Mouse (Mus musculus) c-Kit-positive CD71-positive TER-119-positive erythroid progenitor cells, embryonic 14.5 days (primary cell): ENCODE results near the gene Rnf149.
"Not testable (repeated sequence)": the region's sequence is repeated elsewhere in the genome, so short reads cannot be mapped to it uniquely, and the experiment has no call there.

Experiments used
- DNase-seq: peaks from one replicate; pipeline ENCODE4 v3.0.0-alpha.2; 2013; ENCODE audit warnings: low spot score

The Rnf149 gene

GRCm38 (mm10) chr1:39577253-39577705 is at the start of gene Rnf149:
Gene Rnf149 (minus strand): TSS chr1:39577405.
- peak; percentile 76 for DNase-seq

GRCm38 (mm10) chr1:39625491-39625890 is 48.3 kb upstream of the Rnf149 start:
- no peak for DNase-seq

- DNase-seq, result no peak
Measured at GRCm38 (mm10) chr1:39623729-39624128, 46.5 kb upstream of the Rnf149 start.

GRCm38 (mm10) chr1:39623106-39623505 is 45.9 kb upstream of the Rnf149 start:
- no peak for DNase-seq

GRCm38 (mm10) chr1:39618524-39618923 is 41.3 kb upstream of the Rnf149 start:
- no peak for DNase-seq

GRCm38 (mm10) chr1:39615526-39615925 is 38.3 kb upstream of the Rnf149 start:
- no peak for DNase-seq

GRCm38 (mm10) chr1:39614462-39615279 is 37.5 kb upstream of the Rnf149 start:
- DNase-seq, result peak; percentile 34

- DNase-seq, result no peak
Measured at GRCm38 (mm10) chr1:39613061-39613460, 35.9 kb upstream of the Rnf149 start.

- DNase-seq, result no peak
Measured at GRCm38 (mm10) chr1:39612491-39612890, 35.3 kb upstream of the Rnf149 start.

GRCm38 (mm10) chr1:39608534-39608933 is 31.3 kb upstream of the Rnf149 start:
- no peak for DNase-seq

- no peak for DNase-seq
Measured at GRCm38 (mm10) chr1:39602477-39602876, 25.3 kb upstream of the Rnf149 start.

GRCm38 (mm10) chr1:39598726-39599125 is 21.5 kb upstream of the Rnf149 start:
- no peak for DNase-seq

GRCm38 (mm10) chr1:39597135-39597534 is 19.9 kb upstream of the Rnf149 start:
- DNase-seq, result not testable (repeated sequence)

GRCm38 (mm10) chr1:39593836-39594235 is 16.6 kb upstream of the Rnf149 start:
- no peak for DNase-seq

- DNase-seq, result no peak
Measured at GRCm38 (mm10) chr1:39592090-39592489, 14.9 kb upstream of the Rnf149 start.

- DNase-seq, result not testable (repeated sequence)
Measured at GRCm38 (mm10) chr1:39591557-39591956, 14.4 kb upstream of the Rnf149 start.

GRCm38 (mm10) chr1:39590193-39590592 is 13.0 kb upstream of the Rnf149 start:
- no peak for DNase-seq

GRCm38 (mm10) chr1:39585416-39585815 is 8.2 kb upstream of the Rnf149 start:
- DNase-seq, result no peak

- DNase-seq, result no peak
Measured at GRCm38 (mm10) chr1:39583173-39583572, 6.0 kb upstream of the Rnf149 start.

GRCm38 (mm10) chr1:39581215-39581614 is 4.0 kb upstream of the Rnf149 start:
- no peak for DNase-seq

GRCm38 (mm10) chr1:39579139-39579538 is 1.9 kb upstream of the Rnf149 start:
- DNase-seq, result no peak

- DNase-seq, result no peak
Measured at GRCm38 (mm10) chr1:39578446-39578845, 1.2 kb upstream of the Rnf149 start.

- peak; percentile 56 for DNase-seq
Measured at GRCm38 (mm10) chr1:39576431-39577243, 568 bp downstream of the Rnf149 start.
